Mouse (Mus musculus): Measurements from ENCODE around the gene Slc9a9.

- TF ChIP-seq CTCF (IDR thresholded peaks at IDR 0.05; ENCODE audit: control insufficient read depth, insufficient read depth, insufficient read length) = no peak
- no peak for TF ChIP-seq MYOD1 (IDR thresholded peaks at IDR 0.05; ENCODE audit: control insufficient read depth, insufficient read length, low read depth)
These were observed 199.5 kb downstream of the Slc9a9 start for GRCm38 (mm10) chr9:94869023-94869799.

Measured in C2C12 (cell line).